Mouse (Mus musculus): ENCODE data around the gene Arhgap31.
A peak's percentile ranks its signal among the peaks of the same experiment; 100 is the strongest.

Gene Arhgap31

GRCm38 (mm10) chr16:38562131-38562967 is 150.7 kb downstream of the Arhgap31 start:
- ATAC-seq (ENCODE audit: insufficient number of reproducible peaks, low FRiP score, low TSS enrichment): peak; percentile 89

GRCm38 (mm10) chr16:38558221-38558748 is 154.8 kb downstream of the Arhgap31 start, which contains the start of gene Tmem39a:
Tmem39a (plus strand) TSS chr16:38558698.
- no peak for ATAC-seq (ENCODE audit: insufficient number of reproducible peaks, low FRiP score, low TSS enrichment)

- no peak for ATAC-seq (ENCODE audit: insufficient number of reproducible peaks, low FRiP score, low TSS enrichment)
These were observed 157.1 kb downstream of the Arhgap31 start for GRCm38 (mm10) chr16:38555988-38556387.

GRCm38 (mm10) chr16:38549479-38550396 is 163.3 kb downstream of the Arhgap31 start, which contains the start of gene Poglut1:
Poglut1 (minus strand) TSS chr16:38550258.
- ATAC-seq (ENCODE audit: insufficient number of reproducible peaks, low FRiP score, low TSS enrichment): peak; percentile 90
